Comparison of ENCODE assay signal across 8 mouse cellular contexts in genomic region chr9:106420608-106421007, GRCm38 (mm10). TPM values are rescaled to one million over a fixed set of nuclear protein-coding genes. Genes with fewer than 3 reads are reported as not detected.
DNase-seq lines count a peak whose midpoint lies in the region; ATAC-seq and TF ChIP-seq lines count a peak whose summit lies in the region.
"Had no signal": no experiment of that assay in that cellular context is flagged by ENCODE, and none has a peak within 500 bp of the region (broad histone marks: within the 10 kb centered on the region; RNA-seq: fewer than 3 reads in every experiment).

No protein-coding gene starts in this region.

- H3K4me3 ChIP-seq in G1E (ENCODE audit: low read depth, low read length): no peak overlapping the region
- H3K4me3 ChIP-seq in hindbrain, embryonic 11.5 days (ENCODE audit: low read depth, low read length): no peak overlapping the region; the same call in 1 of the 2 replicates
- H3K4me3 ChIP-seq in midbrain, embryonic 14.5 days (replicated peaks; ENCODE audit: low read depth, low read length): no peak overlapping the region

- H3K27me3 ChIP-seq in G1E (ENCODE audit: insufficient read depth, low read length): peaks cover 44% of the 10 kb centered on the region
- H3K27me3 ChIP-seq in hindbrain, embryonic 11.5 days (ENCODE audit: control insufficient read depth, insufficient read depth, low read length): no peaks in the 10 kb centered on the region
- no peaks in the 10 kb centered on the region for H3K27me3 ChIP-seq in midbrain, embryonic 14.5 days (ENCODE audit: control insufficient read depth, insufficient read depth, low read length)

- WGBS in hindbrain, embryonic 11.5 days: 4% methylated on average over 2 of the region's 2 CpGs
- WGBS in midbrain, embryonic 14.5 days: 0% methylated on average over 2 of the region's 2 CpGs

- peaks cover 34% of the 10 kb centered on the region for H3K4me1 ChIP-seq in G1E (ENCODE audit: insufficient read depth, low read depth, low read length)
- H3K4me1 ChIP-seq in hindbrain, embryonic 11.5 days (replicated peaks; ENCODE audit: control insufficient read depth, insufficient read depth, low read length): peaks cover 17% of the 10 kb centered on the region
- peaks cover 27% of the 10 kb centered on the region for H3K4me1 ChIP-seq in midbrain, embryonic 14.5 days (ENCODE audit: control insufficient read depth, insufficient read depth, low read length)

- TF ChIP-seq CTCF in G1E (IDR thresholded peaks at IDR 0.05; ENCODE audit: low read depth, low read length): no peak

- peak; percentile 28 for DNase-seq in G1E (ENCODE audit: low spot score)
- peak; percentile 80 for DNase-seq in embryo, embryonic 10 days (ENCODE audit: low spot score)
- DNase-seq in hindbrain, embryonic 11.5 days (ENCODE audit: low spot score): peak; percentile 66
- DNase-seq in midbrain, embryonic 14.5 days: peak; percentile 58
- no peak for DNase-seq in layer of hippocampus, postnatal 36 days
- no peak for DNase-seq in right cerebral cortex, postnatal 10 days (ENCODE audit: low spot score in 2 of 2)
- no peak for DNase-seq in ovary, postnatal 36 days (ENCODE audit: low spot score)

- no peak for ATAC-seq in G1E (ENCODE audit: extremely low read depth, insufficient number of reproducible peaks, low FRiP score, poor library complexity, severe bottlenecking)
- peak; percentile 66 for ATAC-seq in hindbrain, embryonic 11.5 days (ENCODE audit: low FRiP score)
- ATAC-seq in midbrain, embryonic 14.5 days (ENCODE audit: low FRiP score, low TSS enrichment): no peak

- H3K36me3 ChIP-seq in G1E (replicated peaks): no peaks in the 10 kb centered on the region
- no peaks in the 10 kb centered on the region for H3K36me3 ChIP-seq in hindbrain, embryonic 11.5 days (ENCODE audit: control insufficient read depth, insufficient read depth, low read length)
- no peaks in the 10 kb centered on the region for H3K36me3 ChIP-seq in midbrain, embryonic 14.5 days (ENCODE audit: control insufficient read depth, insufficient read depth, low read length)

- H3K9ac ChIP-seq in hindbrain, embryonic 11.5 days (ENCODE audit: low read depth, low read length): 0 out of 2 replicates have a peak overlapping the region, but pooled peaks have one; percentile 45
- H3K9ac ChIP-seq in midbrain, embryonic 14.5 days (replicated peaks; ENCODE audit: low read length): no peak overlapping the region; the same call in 1 of the 2 replicates
- H3K9ac ChIP-seq: liver, embryonic 14.5 days had no signal

- H3K4me2 ChIP-seq in hindbrain, embryonic 11.5 days (replicated peaks; ENCODE audit: low read depth, low read length): peak overlapping the region; percentile 21; the same call in 1 of the 2 replicates
- peak overlapping the region; percentile 41 for H3K4me2 ChIP-seq in midbrain, embryonic 14.5 days (ENCODE audit: low read length)

- H3K27ac ChIP-seq in hindbrain, embryonic 11.5 days (ENCODE audit: low read depth, low read length): peak overlapping the region; percentile 48; the same call in 1 of the 2 replicates
- peak overlapping the region; percentile 54 for H3K27ac ChIP-seq in midbrain, embryonic 14.5 days (replicated peaks; ENCODE audit: low read depth, low read length)
- H3K27ac ChIP-seq: liver, embryonic 14.5 days had no signal

- no peaks in the 10 kb centered on the region for H3K9me3 ChIP-seq in G1E (replicated peaks)
- no peaks in the 10 kb centered on the region for H3K9me3 ChIP-seq in hindbrain, embryonic 11.5 days (ENCODE audit: control insufficient read depth, low read length)
- no peaks in the 10 kb centered on the region for H3K9me3 ChIP-seq in midbrain, embryonic 14.5 days (ENCODE audit: control insufficient read depth, low read length)

RNA-seq across cellular contexts. Expression of gene Rpl29, which starts 8.6 kb away (rescaled TPM):
- total RNA-seq in G1E (2014; fragmentation: Nextera tagmentation): 149 and 190 TPM in 2 replicates
- total RNA-seq in G1E (2017): 81.1 and 107 TPM in 2 replicates
- 29.5 and 38.8 TPM in 2 replicates for polyA plus RNA-seq in G1E (2012)
- polyA plus RNA-seq in hindbrain, embryonic 11.5 days (2014; fragmentation: Nextera tagmentation; extraction: Ambion mirVana): 882 and 903 TPM in 2 replicates
- 708 and 777 TPM in 2 replicates for polyA plus RNA-seq in midbrain, embryonic 14.5 days (2014; fragmentation: Nextera tagmentation; extraction: Ambion mirVana)
- total RNA-seq in layer of hippocampus, postnatal 36 days (2021): 100 to 1,000 TPM; 265 to 274 TPM

RNA-seq across cellular contexts. Expression of gene Acy1, which starts 17.5 kb away (rescaled TPM):
- 6.0 and 11.6 TPM in 2 replicates for total RNA-seq in G1E (2014; fragmentation: Nextera tagmentation)
- total RNA-seq in G1E (2017): 11.0 and 17.1 TPM in 2 replicates
- 12.7 and 16.5 TPM in 2 replicates for polyA plus RNA-seq in G1E (2012)
- 26.4 and 30.3 TPM in 2 replicates for polyA plus RNA-seq in hindbrain, embryonic 11.5 days (2014; fragmentation: Nextera tagmentation; extraction: Ambion mirVana)
- polyA plus RNA-seq in midbrain, embryonic 14.5 days (2014; fragmentation: Nextera tagmentation; extraction: Ambion mirVana): 19.1 and 21.6 TPM in 2 replicates
- total RNA-seq in layer of hippocampus, postnatal 36 days (2021): 10 to 100 TPM; 11.3 to 15.5 TPM

RNA-seq across cellular contexts. Expression of gene Abhd14b, which starts 26.7 kb away (rescaled TPM):
- total RNA-seq in G1E (2014; fragmentation: Nextera tagmentation) (6.9 and 7.7 TPM in 2 replicates), G1E (2017) (2.6 and 3.1 TPM in 2 replicates)
- 2.3 and 3.1 TPM in 2 replicates for polyA plus RNA-seq in G1E (2012)
- polyA plus RNA-seq in hindbrain, embryonic 11.5 days (2014; fragmentation: Nextera tagmentation; extraction: Ambion mirVana): 4.2 and 6.0 TPM in 2 replicates
- polyA plus RNA-seq in midbrain, embryonic 14.5 days (2014; fragmentation: Nextera tagmentation; extraction: Ambion mirVana): 6.0 and 6.8 TPM in 2 replicates
- 10 to 100 TPM; 11.3 to 11.9 TPM for total RNA-seq in layer of hippocampus, postnatal 36 days (2021)

RNA-seq across cellular contexts. Expression of gene Abhd14a, which starts 26.9 kb away (rescaled TPM):
- 4.8 and 5.7 TPM in 2 replicates for total RNA-seq in G1E (2014; fragmentation: Nextera tagmentation)
- 7.7 and 8.4 TPM in 2 replicates for total RNA-seq in G1E (2017)
- polyA plus RNA-seq in G1E (2012): 22.4 and 24.0 TPM in 2 replicates
- polyA plus RNA-seq in hindbrain, embryonic 11.5 days (2014; fragmentation: Nextera tagmentation; extraction: Ambion mirVana): 31.2 and 34.7 TPM in 2 replicates
- polyA plus RNA-seq in midbrain, embryonic 14.5 days (2014; fragmentation: Nextera tagmentation; extraction: Ambion mirVana): 51.2 and 68.8 TPM in 2 replicates
- total RNA-seq in layer of hippocampus, postnatal 36 days (2021): 10 to 100 TPM; 38.5 to 41.0 TPM

RNA-seq across cellular contexts. Expression of gene Pcbp4, which starts 32.5 kb away (rescaled TPM):
- total RNA-seq in G1E (2014; fragmentation: Nextera tagmentation) (9.2 and 9.9 TPM in 2 replicates), G1E (2017) (2.8 and 3.0 TPM in 2 replicates)
- polyA plus RNA-seq in G1E (2012): 18.9 and 22.1 TPM in 2 replicates
- 222 and 249 TPM in 2 replicates for polyA plus RNA-seq in hindbrain, embryonic 11.5 days (2014; fragmentation: Nextera tagmentation; extraction: Ambion mirVana)
- polyA plus RNA-seq in midbrain, embryonic 14.5 days (2014; fragmentation: Nextera tagmentation; extraction: Ambion mirVana): 219 and 247 TPM in 2 replicates
- total RNA-seq in layer of hippocampus, postnatal 36 days (2021): 100 to 1,000 TPM; 175 to 176 TPM

Comparison
In these comparisons a context has a peak if more than half of its experiments do, and no peak if none do; other contexts are left out.
1. DNase-seq: peak in G1E (single experiment), embryo, embryonic 10 days (single experiment), hindbrain, embryonic 11.5 days (single experiment) and midbrain, embryonic 14.5 days (single experiment); none in layer of hippocampus, postnatal 36 days (0 of 2), right cerebral cortex, postnatal 10 days (0 of 2) and ovary, postnatal 36 days (single experiment).
2. RNA of gene Rpl29, which starts 8.6 kb away (polyA plus RNA-seq): 882 to 903 TPM in hindbrain, embryonic 11.5 days and 708 to 777 TPM in midbrain, embryonic 14.5 days; 29.5 to 38.8 TPM in G1E; every median in the first group is over 10 times any median in the second.